Mouse (Mus musculus) cerebellum, adult 18-20 months (tissue): Measurements from ENCODE around the gene Spata16.

Experiments used
- DNase-seq, 2 experiments: peaks; one replicate each; pipeline ENCODE4 v3.0.0; 2021

Spata16 gene

DNA sequence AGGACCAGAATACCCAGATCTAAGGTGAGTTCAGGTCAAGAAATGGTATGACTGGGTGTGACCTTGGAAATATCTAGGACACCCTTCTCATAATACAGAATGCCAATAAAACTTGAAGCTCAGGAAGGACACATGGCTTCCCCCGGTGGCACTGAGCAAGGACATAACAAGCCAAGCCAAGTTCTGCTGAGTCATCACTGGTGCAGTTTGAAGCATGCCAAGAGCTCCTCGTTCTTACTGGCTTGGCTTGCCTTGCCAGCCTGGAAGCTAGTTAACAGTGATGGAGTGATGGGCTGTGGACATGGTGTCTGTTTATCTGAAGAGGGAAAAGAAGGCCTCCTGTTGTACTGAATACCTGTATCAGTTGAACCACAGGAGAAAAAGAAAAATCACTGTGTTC, 342.2 kb downstream of the Spata16 start:
- DNase-seq, result no peak

DNA sequence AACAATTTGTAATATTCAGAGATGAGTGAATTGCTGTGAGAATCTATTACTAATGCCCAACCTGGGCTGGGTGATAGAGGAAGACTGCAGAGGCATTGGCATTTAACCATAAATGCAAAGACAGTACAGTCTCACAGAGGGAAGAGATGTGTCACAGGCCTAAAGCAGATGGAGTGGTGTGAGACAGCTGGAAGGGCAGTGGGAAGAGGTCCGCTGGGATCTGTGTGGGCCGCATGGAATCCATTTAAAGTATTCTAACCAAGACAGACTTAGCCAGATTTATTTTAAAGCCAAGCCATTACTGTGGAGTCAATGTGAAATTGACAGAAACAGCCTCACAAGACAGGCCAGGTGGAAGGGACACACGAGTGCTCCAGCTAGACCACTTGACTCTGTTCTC, 343.0 kb downstream of the Spata16 start:
- no peak for DNase-seq

DNA sequence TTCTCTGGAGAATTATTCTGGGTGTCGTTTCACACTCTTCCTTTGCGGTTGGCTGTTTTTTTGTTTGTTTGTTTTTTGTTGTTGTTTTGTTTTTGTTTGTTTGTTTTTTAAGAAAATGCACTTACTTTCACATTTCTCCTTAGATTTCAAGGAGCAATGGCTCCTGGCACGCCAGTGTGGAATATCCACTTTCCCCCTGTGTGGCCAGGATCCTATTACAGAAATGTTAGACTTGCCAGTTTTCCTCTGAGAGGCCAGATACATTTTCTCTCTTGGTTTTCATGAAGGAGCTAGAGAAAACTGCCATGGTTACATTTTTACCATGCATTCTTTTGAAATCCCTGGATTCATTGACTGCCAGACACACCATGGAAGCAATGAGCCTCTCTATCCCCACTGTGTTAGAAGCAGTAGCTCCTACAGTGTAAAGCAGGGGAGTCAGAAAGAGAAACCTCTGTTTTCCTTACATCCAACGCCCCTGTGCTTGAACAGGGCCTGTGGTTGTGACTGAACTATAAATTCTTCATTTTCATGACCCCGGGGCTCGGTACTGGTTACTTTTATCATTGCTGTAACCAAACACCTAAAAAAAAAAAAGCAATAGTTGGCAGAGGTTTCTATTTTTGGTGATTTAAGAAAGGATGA, 344.7 kb downstream of the Spata16 start:
- no peak for DNase-seq

DNA sequence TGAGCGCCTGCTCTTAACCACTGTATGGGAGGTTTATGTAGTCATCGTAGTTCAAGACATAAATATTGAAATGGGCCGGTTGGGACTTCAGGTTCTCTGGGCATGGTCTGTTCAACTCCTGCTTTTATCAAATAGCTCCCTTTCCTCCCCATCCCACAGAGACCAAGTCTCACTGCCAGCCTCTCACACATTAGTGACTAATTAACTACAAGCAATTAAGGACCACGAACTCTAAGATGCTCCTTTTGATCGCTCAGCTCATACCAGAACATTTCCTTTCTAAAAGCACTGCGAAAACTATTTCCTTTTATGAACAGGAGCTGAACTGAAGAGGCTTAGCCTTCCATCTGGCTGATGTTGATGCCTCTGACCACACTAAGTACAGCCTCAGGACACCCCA, 346.3 kb downstream of the Spata16 start:
- no peak for DNase-seq

DNA sequence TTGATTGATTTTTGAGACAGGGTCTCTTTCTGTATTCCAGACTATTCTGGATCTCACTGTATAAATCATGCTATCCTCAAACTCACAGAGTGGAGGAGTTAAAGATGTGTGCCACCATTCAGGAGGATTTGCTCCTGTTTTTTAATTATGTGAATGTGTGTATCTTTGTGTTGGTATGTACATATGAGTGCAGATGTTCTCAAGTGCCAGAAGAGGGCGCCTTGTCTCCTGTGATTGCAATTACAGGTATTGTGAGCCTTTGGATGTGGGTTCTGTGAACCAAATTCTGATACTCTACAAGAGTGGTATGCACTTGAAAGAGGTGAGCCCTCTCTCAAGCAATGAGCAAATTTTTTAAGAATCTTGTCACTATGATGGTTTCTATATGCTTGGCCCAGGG, 369.4 kb downstream of the Spata16 start:
- DNase-seq, result no peak

DNA sequence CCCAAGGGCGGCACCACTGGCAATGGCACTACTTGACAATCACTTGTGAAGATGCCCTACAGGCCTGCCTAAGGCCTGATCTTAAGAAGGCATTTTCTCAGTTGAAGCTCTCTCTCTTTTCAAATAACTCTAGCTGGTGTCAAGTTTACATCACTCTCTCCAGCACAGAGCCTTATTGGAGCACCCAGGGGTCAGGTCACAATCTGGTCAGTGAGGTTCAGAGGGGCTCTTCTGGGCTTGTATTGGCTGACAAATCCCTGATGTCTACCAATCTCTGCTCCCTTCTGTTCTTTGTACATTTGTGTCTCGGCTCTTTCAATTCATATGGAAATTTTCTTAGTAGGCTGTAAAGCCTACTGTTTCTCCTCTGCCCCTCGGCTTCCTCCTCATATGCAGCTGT, 390.5 kb downstream of the Spata16 start:
- DNase-seq, result no peak

DNA sequence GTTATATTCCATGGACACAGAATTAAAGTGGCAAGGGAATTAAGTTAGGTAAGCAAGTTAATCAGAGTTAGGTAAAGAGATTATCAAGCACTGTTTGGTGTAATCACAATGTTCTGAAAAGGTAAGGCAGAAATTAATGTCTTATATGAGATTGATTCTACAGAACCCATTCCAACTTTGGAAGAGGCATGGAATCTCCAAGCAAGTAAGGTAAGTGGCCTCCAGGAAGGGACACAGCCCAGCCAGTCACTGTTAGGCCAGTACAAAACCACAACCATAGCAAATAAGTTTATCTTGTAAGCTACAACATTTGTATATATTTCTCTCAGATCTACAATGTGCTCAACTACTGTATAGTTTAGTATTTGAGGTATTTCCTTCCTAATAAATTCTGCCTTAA, 391.1 kb downstream of the Spata16 start:
- DNase-seq, result no peak

DNA sequence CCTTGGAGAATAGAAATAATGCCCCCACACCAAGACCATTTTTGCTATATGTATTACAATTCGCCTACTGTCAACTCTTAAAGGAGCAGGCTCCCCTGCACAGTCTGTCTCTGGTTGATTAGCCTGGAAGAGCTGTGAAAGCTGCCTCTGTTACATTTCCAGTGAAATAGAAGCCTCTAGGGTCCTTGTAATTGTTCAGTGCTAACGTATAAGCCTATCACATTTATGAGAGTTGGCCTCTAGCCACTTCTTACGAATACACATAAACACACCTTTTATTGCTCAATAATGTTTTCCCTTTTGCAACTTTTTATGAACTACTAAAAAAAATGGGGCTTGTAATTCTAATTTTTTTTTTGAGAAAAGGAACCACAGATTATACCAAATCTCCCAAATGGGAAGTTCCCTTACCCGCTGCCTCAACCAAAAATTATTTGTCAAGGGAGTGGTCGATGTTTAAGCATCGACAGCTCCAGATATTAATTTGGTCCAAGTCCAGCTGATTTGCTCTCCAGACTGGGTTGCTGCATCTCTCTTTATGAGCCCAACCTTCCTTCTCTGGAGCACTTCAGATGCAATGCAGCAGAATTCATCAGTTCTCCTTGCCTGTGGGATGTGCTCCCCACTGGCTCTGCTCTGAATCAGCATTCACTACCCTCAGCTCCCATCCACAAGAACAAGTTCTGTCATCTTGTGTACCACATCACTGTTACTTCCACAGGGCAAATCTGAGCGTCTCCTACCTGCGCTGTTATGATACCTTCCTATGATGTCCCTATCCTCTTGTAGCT, 392.8 kb downstream of the Spata16 start:
- no peak for DNase-seq
